Mouse (Mus musculus): ENCODE data around the gene Ugt1a2. TPM values are rescaled to one million over a fixed set of nuclear protein-coding genes. Genes with fewer than 3 reads are reported as not detected.

Gene Ugt1a2
- polyA plus RNA-seq, 1 experiment from 2014 or later, result 0.18 TPM

DNA sequence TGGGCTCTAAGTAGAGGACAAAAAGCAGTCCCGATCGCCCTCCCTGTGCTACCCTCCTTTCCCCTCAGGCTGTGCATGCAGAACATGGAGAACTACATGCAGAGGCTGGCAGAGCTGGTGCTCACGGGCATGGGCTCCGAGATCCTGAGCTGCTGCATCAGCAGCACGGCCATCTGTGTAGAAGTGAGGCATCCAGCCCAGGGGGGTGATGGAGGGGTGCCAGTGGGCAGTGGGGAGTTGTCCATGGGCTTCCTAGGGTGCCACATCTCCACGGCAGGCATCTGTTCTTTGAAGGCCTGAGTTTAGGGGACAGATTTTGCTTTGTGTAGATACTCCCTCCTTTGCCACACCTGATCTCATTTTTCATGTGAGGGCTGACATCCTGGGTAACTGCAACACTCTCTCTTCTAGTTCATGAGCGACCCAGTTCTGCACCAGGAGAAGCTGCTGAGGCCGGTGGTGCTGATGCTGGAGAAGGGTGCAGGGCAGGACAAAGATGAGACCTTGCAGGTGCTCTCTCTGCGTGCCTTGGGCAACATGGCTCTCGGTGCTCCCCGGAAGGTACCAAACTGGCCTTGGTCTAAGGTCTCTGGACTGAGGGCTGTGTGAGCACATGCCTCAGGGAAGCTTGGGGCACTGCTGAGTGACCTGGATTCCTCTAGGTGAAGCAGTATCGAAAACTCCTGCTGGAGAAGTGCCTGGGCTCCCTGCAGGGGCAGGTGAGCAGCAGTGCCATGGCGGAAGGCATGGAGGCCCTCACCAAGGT, 55.8 kb downstream of the Ugt1a2 start:
- Histone ChIP-seq H3K4me1 (replicated peaks) (peaks cover 12% of the 10 kb centered on the region; the same call in 1 of the 2 replicates), H3K4me3 (replicated peaks) (no peak overlapping the region), H3K4me2 (replicated peaks) (no peak overlapping the region), H3K36me3 (peaks cover 14% of the 10 kb centered on the region), H3K27ac (no peak overlapping the region), H3K27me3 (replicated peaks) (no peaks in the 10 kb centered on the region), H3K9me3 (0 out of 2 replicates have a peak, but pooled peaks cover 9% of the 10 kb centered on the region), H3K9ac (no peak overlapping the region)
- WGBS, result 79% methylated on average over 13 of the region's 13 CpGs
- ATAC-seq, result no peak

DNA sequence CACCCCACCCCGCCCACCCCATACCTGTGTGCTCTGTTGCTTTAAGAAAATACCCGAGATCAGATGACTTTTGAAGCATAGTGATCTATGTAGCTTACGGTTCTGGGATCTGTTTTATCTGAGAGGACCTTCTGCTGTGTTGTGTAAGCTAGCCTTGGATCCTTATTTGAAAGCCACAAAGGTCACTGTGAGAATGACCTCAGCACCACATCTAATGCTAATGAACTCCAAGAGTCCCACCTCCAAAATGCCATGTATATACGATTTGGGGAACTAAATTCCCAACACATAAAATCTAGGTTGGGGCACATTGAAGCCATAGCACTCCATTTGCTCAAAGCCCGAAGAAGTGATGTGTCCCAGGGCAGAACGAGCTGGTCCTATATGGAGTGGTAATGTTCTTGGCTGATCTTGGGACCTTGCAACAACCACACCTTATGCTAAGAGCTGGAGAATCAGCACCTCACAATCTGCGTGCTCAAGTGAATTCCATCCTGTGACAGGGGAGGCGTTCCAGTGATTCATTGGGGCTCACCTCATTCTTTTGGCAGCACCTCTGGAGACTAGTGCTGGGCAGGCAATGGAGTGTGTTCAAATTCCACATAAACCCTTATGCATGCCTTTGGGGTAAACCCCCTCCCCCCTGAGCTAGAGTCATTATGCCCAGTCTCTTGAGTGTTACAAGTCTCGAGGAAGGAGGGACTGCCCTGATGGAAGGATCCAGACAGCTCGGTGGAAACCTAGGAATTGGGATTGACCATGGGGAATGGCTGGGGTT, 56.7 kb downstream of the Ugt1a2 start:
- Histone ChIP-seq H3K4me2 (replicated peaks) (no peak overlapping the region), H3K9me3 (0 out of 2 replicates have a peak, but pooled peaks cover 9% of the 10 kb centered on the region), H3K4me1 (replicated peaks) (peaks cover 12% of the 10 kb centered on the region; the same call in 1 of the 2 replicates), H3K4me3 (replicated peaks) (no peak overlapping the region), H3K27ac (no peak overlapping the region), H3K27me3 (replicated peaks) (no peaks in the 10 kb centered on the region), H3K36me3 (peaks cover 21% of the 10 kb centered on the region), H3K9ac (no peak overlapping the region)
- 77% methylated on average over 10 of the region's 10 CpGs for WGBS
- ATAC-seq, result no peak

DNA sequence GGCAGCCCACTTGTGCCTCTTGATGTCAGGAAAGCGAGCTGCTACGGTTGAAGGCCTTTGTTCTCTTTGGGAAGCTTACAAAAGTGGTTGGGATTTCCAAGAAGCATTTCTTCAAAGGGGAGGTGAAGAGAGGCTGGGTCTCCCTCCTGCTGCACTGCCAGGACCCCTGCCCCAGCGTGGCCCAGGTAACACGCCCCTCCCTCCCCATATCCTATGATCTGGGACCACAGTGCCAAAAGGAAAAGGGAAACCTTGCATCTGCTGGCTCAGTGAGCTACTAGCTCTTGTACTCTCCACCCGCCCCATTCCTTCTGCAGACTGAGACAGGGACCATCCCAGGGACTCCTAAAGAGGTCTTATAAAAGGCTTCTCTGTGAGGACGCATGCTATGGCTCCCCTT, 57.3 kb downstream of the Ugt1a2 start:
- Histone ChIP-seq H3K4me3 (replicated peaks) (no peak overlapping the region), H3K4me2 (replicated peaks) (no peak overlapping the region), H3K9me3 (0 out of 2 replicates have a peak, but pooled peaks cover 9% of the 10 kb centered on the region), H3K27me3 (replicated peaks) (no peaks in the 10 kb centered on the region), H3K27ac (no peak overlapping the region), H3K4me1 (replicated peaks) (peaks cover 15% of the 10 kb centered on the region; the same call in 1 of the 2 replicates), H3K9ac (no peak overlapping the region), H3K36me3 (peaks cover 26% of the 10 kb centered on the region)
- no peak for ATAC-seq
- WGBS, result 80% methylated on average over 6 of the region's 6 CpGs

DNA sequence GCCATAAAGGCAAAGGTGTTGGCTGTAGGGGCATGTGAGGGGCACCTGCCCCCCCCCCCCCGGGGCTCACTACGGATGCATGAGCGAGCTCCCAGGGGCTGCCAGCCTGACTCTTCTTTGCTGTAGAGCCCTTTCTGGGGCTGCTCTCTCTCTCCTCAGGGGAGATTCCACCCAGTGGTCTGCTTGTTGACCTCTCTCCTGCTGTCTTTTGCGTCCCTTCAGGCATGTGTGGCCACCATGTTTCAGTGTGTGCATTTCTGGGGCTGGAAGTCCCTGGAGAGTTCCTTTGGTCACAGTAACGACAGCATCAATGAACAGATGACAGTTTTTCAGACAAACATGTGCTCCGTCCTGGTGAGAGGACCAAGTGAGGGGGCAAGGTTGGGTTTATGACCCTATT, 58.0 kb downstream of the Ugt1a2 start:
- Histone ChIP-seq H3K27ac (no peak overlapping the region), H3K4me1 (replicated peaks) (peaks cover 15% of the 10 kb centered on the region; the same call in 1 of the 2 replicates), H3K4me3 (replicated peaks) (no peak overlapping the region), H3K4me2 (replicated peaks) (no peak overlapping the region), H3K9ac (no peak overlapping the region), H3K27me3 (replicated peaks) (no peaks in the 10 kb centered on the region), H3K9me3 (0 out of 2 replicates have a peak, but pooled peaks cover 9% of the 10 kb centered on the region), H3K36me3 (peaks cover 33% of the 10 kb centered on the region)
- no peak for ATAC-seq
- WGBS, result 70% methylated on average over 6 of the region's 6 CpGs

- H3K27ac ChIP-seq, result no peak overlapping the region
- H3K9ac ChIP-seq, result no peak overlapping the region
- H3K27me3 ChIP-seq (replicated peaks), result no peaks in the 10 kb centered on the region
- no peak overlapping the region for H3K4me2 ChIP-seq (replicated peaks)
- H3K36me3 ChIP-seq, result peaks cover 40% of the 10 kb centered on the region
- H3K4me1 ChIP-seq (replicated peaks), result peaks cover 15% of the 10 kb centered on the region; the same call in 1 of the 2 replicates
- ATAC-seq, result peak; percentile 4; the same call in 1 of the 2 replicates
- H3K4me3 ChIP-seq (replicated peaks), result no peak overlapping the region
- 71% methylated on average over 8 of the region's 8 CpGs for WGBS
- 0 out of 2 replicates have a peak, but pooled peaks cover 9% of the 10 kb centered on the region for H3K9me3 ChIP-seq
Observed at GRCm38 (mm10) chr1:88258881-88259642, 58.7 kb downstream of the Ugt1a2 start.

DNA sequence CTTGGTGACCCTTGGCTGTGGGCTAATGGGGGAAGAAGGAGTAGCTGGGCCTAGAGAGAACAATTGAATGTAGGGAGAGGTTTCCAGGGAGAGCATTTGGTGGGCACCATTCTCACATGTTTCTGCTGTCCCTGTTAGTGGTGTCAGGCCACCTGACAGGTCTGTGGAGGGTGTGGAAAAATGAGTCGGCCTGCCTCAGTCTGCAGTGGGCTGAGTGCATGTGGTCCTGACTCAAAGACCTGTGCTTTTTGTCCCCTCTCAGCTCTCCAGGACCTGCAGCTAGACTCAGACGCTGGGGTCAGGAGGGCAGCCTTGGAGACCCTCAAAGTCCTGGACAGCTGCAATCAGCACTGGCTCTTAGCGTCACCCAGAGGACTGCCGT, 59.2 kb downstream of the Ugt1a2 start:
- H3K27ac ChIP-seq, result no peak overlapping the region
- WGBS, result 76% methylated on average over 4 of the region's 4 CpGs
- H3K9ac ChIP-seq, result no peak overlapping the region
- 0 out of 2 replicates have a peak, but pooled peaks cover 9% of the 10 kb centered on the region for H3K9me3 ChIP-seq
- H3K27me3 ChIP-seq (replicated peaks), result no peaks in the 10 kb centered on the region
- ATAC-seq, result peak; percentile 5; the same call in 1 of the 2 replicates
- peaks cover 15% of the 10 kb centered on the region; the same call in 1 of the 2 replicates for H3K4me1 ChIP-seq (replicated peaks)
- H3K4me2 ChIP-seq (replicated peaks), result no peak overlapping the region
- H3K36me3 ChIP-seq, result peaks cover 45% of the 10 kb centered on the region
- H3K4me3 ChIP-seq (replicated peaks), result no peak overlapping the region

DNA sequence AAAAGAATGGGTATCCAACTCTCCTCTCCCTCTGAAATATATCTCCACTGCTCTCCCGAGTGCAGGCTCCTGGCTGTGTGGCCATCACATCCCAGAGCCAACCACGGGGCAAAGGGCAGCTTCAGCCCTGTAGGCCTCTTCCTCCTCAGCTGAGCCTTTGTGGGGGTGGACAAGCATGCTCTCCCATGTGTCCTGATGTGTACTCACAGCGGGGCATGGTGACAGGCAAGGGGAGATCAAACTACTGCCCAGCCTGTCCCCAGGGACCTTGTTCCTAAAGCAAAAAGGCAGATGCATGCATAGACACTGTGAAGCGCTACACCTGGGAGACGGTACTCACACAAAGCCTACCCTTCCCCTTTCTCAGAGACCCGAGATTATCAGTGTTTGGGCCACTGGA, 59.7 kb downstream of the Ugt1a2 start:
- Histone ChIP-seq H3K9ac (no peak overlapping the region), H3K4me3 (replicated peaks) (no peak overlapping the region), H3K27me3 (replicated peaks) (no peaks in the 10 kb centered on the region), H3K9me3 (0 out of 2 replicates have a peak, but pooled peaks cover 7% of the 10 kb centered on the region), H3K27ac (no peak overlapping the region), H3K4me2 (replicated peaks) (no peak overlapping the region), H3K4me1 (replicated peaks) (peaks cover 15% of the 10 kb centered on the region; the same call in 1 of the 2 replicates), H3K36me3 (peaks cover 50% of the 10 kb centered on the region)
- peak; percentile 48 for ATAC-seq
- WGBS, result 79% methylated on average over 6 of the region's 6 CpGs

DNA sequence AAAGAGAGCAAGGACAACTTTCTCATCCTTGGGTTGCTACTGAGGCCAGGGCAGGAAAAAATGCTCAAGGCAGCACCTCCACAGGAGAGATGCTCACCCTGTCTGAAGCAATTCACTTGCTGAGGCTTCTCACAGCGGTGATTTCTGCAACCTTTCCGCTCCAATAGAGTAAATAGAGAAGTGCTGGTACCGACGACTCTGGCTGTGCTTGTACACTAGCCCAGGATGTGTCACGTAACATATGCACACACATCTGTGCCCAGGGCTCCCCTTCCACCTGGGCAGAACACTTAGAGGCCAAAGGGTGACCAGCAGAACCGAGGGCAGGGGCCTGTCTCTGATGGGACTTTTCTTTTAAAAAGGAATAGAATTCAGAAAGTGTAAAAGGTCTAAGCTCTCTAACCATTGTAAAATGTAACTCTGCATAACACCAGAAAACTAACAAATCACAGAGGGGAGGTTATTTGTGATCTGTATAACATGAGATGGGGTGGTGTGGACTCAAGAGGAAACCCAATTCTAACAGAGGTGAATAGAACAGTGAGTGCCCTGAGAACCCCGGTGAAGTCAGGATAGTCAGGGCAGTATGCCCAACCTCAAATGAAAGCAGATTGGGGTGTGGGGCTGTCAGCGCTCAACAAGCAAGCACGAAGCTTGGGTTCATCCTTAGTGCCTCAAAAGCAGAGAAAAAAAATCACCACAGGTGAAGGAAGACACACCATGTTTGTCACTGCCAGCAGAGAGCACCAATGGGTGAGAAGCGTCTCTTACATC, 60.4 kb downstream of the Ugt1a2 start:
- Histone ChIP-seq H3K27me3 (replicated peaks) (no peaks in the 10 kb centered on the region), H3K4me1 (replicated peaks) (peaks cover 15% of the 10 kb centered on the region; the same call in 1 of the 2 replicates), H3K4me2 (replicated peaks) (no peak overlapping the region), H3K4me3 (replicated peaks) (no peak overlapping the region), H3K9ac (no peak overlapping the region), H3K36me3 (peaks cover 57% of the 10 kb centered on the region), H3K9me3 (0 out of 2 replicates have a peak, but pooled peaks cover 7% of the 10 kb centered on the region), H3K27ac (no peak overlapping the region)
- ATAC-seq, result peak; percentile 0; the same call in 1 of the 2 replicates
- 84% methylated on average over 10 of the region's 10 CpGs for WGBS

DNA sequence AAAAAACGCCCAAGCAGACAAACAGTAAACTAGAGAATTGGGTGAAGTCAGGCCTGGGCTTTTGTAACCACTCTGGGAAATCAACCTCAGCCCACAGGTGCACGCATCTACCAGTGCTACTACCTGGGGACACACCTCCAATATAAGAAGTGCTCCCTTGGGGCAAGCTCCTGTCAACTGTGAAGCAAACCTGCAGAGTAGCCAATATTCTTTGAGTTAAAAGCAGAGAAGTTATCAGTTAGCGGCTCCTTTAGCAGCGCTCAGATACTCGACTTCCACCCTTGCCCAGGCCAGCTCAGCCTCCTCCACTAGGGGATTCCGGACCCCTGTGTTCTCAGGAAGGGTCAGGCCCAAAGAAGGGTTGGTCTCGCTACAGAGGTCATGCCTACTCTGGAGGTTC, 61.3 kb downstream of the Ugt1a2 start:
- no peaks in the 10 kb centered on the region for H3K9me3 ChIP-seq
- H3K27me3 ChIP-seq (replicated peaks), result no peaks in the 10 kb centered on the region
- H3K9ac ChIP-seq, result no peak overlapping the region
- peak; percentile 8; the same call in 1 of the 2 replicates for ATAC-seq
- no peak overlapping the region for H3K4me2 ChIP-seq (replicated peaks)
- H3K4me1 ChIP-seq (replicated peaks), result peaks cover 15% of the 10 kb centered on the region; the same call in 1 of the 2 replicates
- peaks cover 66% of the 10 kb centered on the region for H3K36me3 ChIP-seq
- 82% methylated on average over 7 of the region's 7 CpGs for WGBS
- no peak overlapping the region for H3K27ac ChIP-seq
- no peak overlapping the region for H3K4me3 ChIP-seq (replicated peaks)

GRCm38 (mm10) chr1:88262255-88262654, 61.9 kb downstream of the Ugt1a2 start:
- Histone ChIP-seq H3K4me1 (replicated peaks) (peaks cover 15% of the 10 kb centered on the region; the same call in 1 of the 2 replicates), H3K4me3 (replicated peaks) (no peak overlapping the region), H3K4me2 (replicated peaks) (no peak overlapping the region), H3K9me3 (no peaks in the 10 kb centered on the region), H3K27ac (no peak overlapping the region), H3K36me3 (peaks cover 71% of the 10 kb centered on the region), H3K27me3 (replicated peaks) (no peaks in the 10 kb centered on the region), H3K9ac (no peak overlapping the region)
- peak; percentile 7 for ATAC-seq
- 73% methylated on average over 4 of the region's 4 CpGs for WGBS

- ATAC-seq, result no peak
- no peak overlapping the region for H3K27ac ChIP-seq
- WGBS, result 72% methylated on average over 6 of the region's 6 CpGs
Observed at GRCm38 (mm10) chr1:88262961-88263360, 62.6 kb downstream of the Ugt1a2 start.

More at GRCm38 (mm10) chr1:88262961-88263360, 62.6 kb downstream of the Ugt1a2 start:
- H3K36me3 ChIP-seq, result peaks cover 78% of the 10 kb centered on the region
- H3K9me3 ChIP-seq, result no peaks in the 10 kb centered on the region
- no peaks in the 10 kb centered on the region for H3K27me3 ChIP-seq (replicated peaks)
- no peak overlapping the region for H3K4me2 ChIP-seq (replicated peaks)
- no peak overlapping the region for H3K4me3 ChIP-seq (replicated peaks)
- peaks cover 15% of the 10 kb centered on the region; the same call in 1 of the 2 replicates for H3K4me1 ChIP-seq (replicated peaks)
- no peak overlapping the region for H3K9ac ChIP-seq

Data from intestine, embryonic 15.5 days (tissue).